Mouse (Mus musculus) lung, postnatal 0 days (tissue): ENCODE results near the gene Slc29a2. TPM values are rescaled to one million over a fixed set of nuclear protein-coding genes. Genes with fewer than 3 reads are reported as not detected.
A peak's percentile ranks its signal among the peaks of the same experiment; 100 is the strongest.

Experiments used
- ATAC-seq: fragments of 200-750 bp; cut with Nextera tagmentation; 2 replicates; pipeline ENCODE4 v1.8.0; 2017; ENCODE audit warnings: moderate library complexity
- DNase-seq: peaks from one replicate; pipeline ENCODE4 v3.0.0-alpha.2; 2016; ENCODE audit warnings: low spot score
- H3K27ac ChIP-seq: fragments of 300-500 bp; sonication (generic); 2 replicates; pipeline ENCODE4 v1.5.1; 2014; ENCODE audit warnings: antibody characterized with exemption, mild to moderate bottlenecking, low read length, mixed read lengths
- H3K27me3 ChIP-seq: fragments of 300-500 bp; sonication (generic); replicated peaks from 2 replicates; pipeline ENCODE4 v1.6.1; 2014; ENCODE audit warnings: low read length, mixed read lengths; ENCODE audit not compliant: insufficient read depth
- H3K36me3 ChIP-seq: fragments of 300-500 bp; sonication (generic); 2 replicates; pipeline ENCODE4 v1.6.1; 2014; ENCODE audit warnings: low read length, mixed read lengths; ENCODE audit not compliant: insufficient read depth
- H3K4me1 ChIP-seq: fragments of 300-500 bp; sonication (generic); 2 replicates; pipeline ENCODE4 v1.6.1; 2014; ENCODE audit warnings: antibody characterized with exemption, low read depth, low read length, mixed read lengths; ENCODE audit not compliant: insufficient read depth
- H3K4me2 ChIP-seq: fragments of 300-500 bp; sonication (generic); replicated peaks from 2 replicates; pipeline ENCODE4 v1.6.1; 2014; ENCODE audit warnings: low read depth, mild to moderate bottlenecking, low read length, moderate library complexity, mixed read lengths
- H3K4me3 ChIP-seq: fragments of 300-500 bp; sonication (generic); 2 replicates; pipeline ENCODE4 v1.5.1; 2014; ENCODE audit warnings: low read depth, low read length
- H3K9ac ChIP-seq: fragments of 300-500 bp; sonication (generic); replicated peaks from 2 replicates; pipeline ENCODE4 v1.6.1; 2014; ENCODE audit warnings: low read depth, mild to moderate bottlenecking
- H3K9me3 ChIP-seq: fragments of 300-500 bp; sonication (generic); 2 replicates; pipeline ENCODE4 v1.6.1; 2016; ENCODE audit warnings: low read length, mixed read lengths
- CTCF ChIP-seq: IDR thresholded peaks from 2 replicates; pipeline ENCODE4 v1.5.1; 2016; ENCODE audit warnings: antibody characterized with exemption, mild to moderate bottlenecking
- EP300 ChIP-seq: IDR thresholded peaks from 2 replicates; pipeline ENCODE4 v1.6.1; 2016; ENCODE audit warnings: antibody characterized with exemption, mild to moderate bottlenecking, control low read depth
- WGBS: fragments of 180-500 bp; shearing (Covaris S2); extraction: QIAGEN DNeasy Blood & Tissue Kit; methylation state at CpG from one replicate; pipeline ENCODE4 v1.1.7; 2014; 5-methylcytosine and 5-hydroxymethylcytosine counted together
- polyA plus RNA-seq: library from polyadenylated mRNA; unstranded; fragments of >200 nt; fragmentation: Nextera tagmentation; extraction: Ambion mirVana; gene quantifications from 2 replicates; pipeline ENCODE4 v1.2.1, GENCODE M21; 2015

Gene Slc29a2
- polyA plus RNA-seq, 1 experiment from 2014 or later = 0.88 TPM

- WGBS = 15% methylated on average over 11 of the region's 11 CpGs
- H3K9me3 ChIP-seq = no peaks in the 10 kb centered on the region
- 0 out of 2 replicates have a peak overlapping the region, but pooled peaks have one; percentile 2 for H3K27ac ChIP-seq
- DNase-seq (no peak), ATAC-seq (no peak)
- peak overlapping the region; percentile 70 for H3K4me2 ChIP-seq
- TF ChIP-seq CTCF (no peak), EP300 (no peak)
- H3K27me3 ChIP-seq = 0 out of 2 replicates have a peak, but pooled peaks cover 11% of the 10 kb centered on the region
- peak overlapping the region; percentile 41; the same call in 1 of the 2 replicates for H3K4me3 ChIP-seq
- 0 out of 2 replicates have a peak overlapping the region, but pooled peaks have one; percentile 16 for H3K9ac ChIP-seq
- peaks cover 14% of the 10 kb centered on the region; the same call in 1 of the 2 replicates for H3K4me1 ChIP-seq
- H3K36me3 ChIP-seq = no peaks in the 10 kb centered on the region
Measured at GRCm38 (mm10) chr19:5071077-5071476, 47.4 kb downstream of the Slc29a2 start.

GRCm38 (mm10) chr19:5071545-5072369, 48.1 kb downstream of the Slc29a2 start:
- ATAC-seq (peak; percentile 80), DNase-seq (peak; percentile 92)

GRCm38 (mm10) chr19:5072389-5073019, 48.8 kb downstream of the Slc29a2 start:
- ATAC-seq (peak; percentile 6), DNase-seq (peak; percentile 60)
- 3% methylated on average over 20 of the region's 20 CpGs for WGBS
- peak overlapping the region; percentile 70 for H3K4me2 ChIP-seq
- no peaks in the 10 kb centered on the region for H3K9me3 ChIP-seq
- no peaks in the 10 kb centered on the region for H3K36me3 ChIP-seq
- no peak overlapping the region for H3K9ac ChIP-seq
- H3K27me3 ChIP-seq = 0 out of 2 replicates have a peak, but pooled peaks cover 11% of the 10 kb centered on the region
- H3K4me3 ChIP-seq = peak overlapping the region; percentile 41
- peak overlapping the region; percentile 11; the same call in 1 of the 2 replicates for H3K27ac ChIP-seq
- H3K4me1 ChIP-seq = peaks cover 7% of the 10 kb centered on the region; the same call in 1 of the 2 replicates
- TF ChIP-seq CTCF = no peak
- TF ChIP-seq EP300 = no peak

More at GRCm38 (mm10) chr19:5071545-5072369, 48.1 kb downstream of the Slc29a2 start:
- peak overlapping the region; percentile 11; the same call in 1 of the 2 replicates for H3K27ac ChIP-seq
- H3K4me1 ChIP-seq = peaks cover 14% of the 10 kb centered on the region; the same call in 1 of the 2 replicates
- TF ChIP-seq EP300 (no peak), CTCF (no peak)
- H3K4me2 ChIP-seq = peak overlapping the region; percentile 70
- 0 out of 2 replicates have a peak, but pooled peaks cover 11% of the 10 kb centered on the region for H3K27me3 ChIP-seq
- peak overlapping the region; percentile 41 for H3K4me3 ChIP-seq
- 2% methylated on average over 38 of the region's 40 CpGs for WGBS
- 0 out of 2 replicates have a peak overlapping the region, but pooled peaks have one; percentile 16 for H3K9ac ChIP-seq
- H3K9me3 ChIP-seq = no peaks in the 10 kb centered on the region
- no peaks in the 10 kb centered on the region for H3K36me3 ChIP-seq

DNA sequence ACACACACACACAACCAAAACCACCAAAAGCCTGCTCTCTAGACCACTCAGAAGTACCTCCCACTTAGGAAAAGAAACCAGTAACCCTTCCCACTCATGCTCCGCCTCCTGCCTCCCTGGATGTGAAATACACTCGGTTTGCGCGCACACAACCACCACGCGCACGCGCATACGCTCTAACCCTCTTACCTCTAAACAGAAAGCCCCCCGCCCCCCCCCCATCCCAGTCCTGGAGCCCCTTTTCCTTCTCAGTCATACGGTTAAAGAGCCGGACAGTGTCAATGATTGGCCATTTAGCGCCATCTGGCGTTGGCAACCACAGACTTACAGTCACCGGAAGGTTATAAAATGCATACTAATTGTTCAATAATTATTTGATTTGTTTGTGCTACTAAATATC, 49.4 kb downstream of the Slc29a2 start:
- Histone ChIP-seq H3K27me3 (0 out of 2 replicates have a peak, but pooled peaks cover 11% of the 10 kb centered on the region), H3K4me3 (peak overlapping the region; percentile 41), H3K36me3 (no peaks in the 10 kb centered on the region), H3K9ac (no peak overlapping the region), H3K9me3 (no peaks in the 10 kb centered on the region), H3K4me2 (peak overlapping the region; percentile 70), H3K27ac (no peak overlapping the region), H3K4me1 (peaks cover 6% of the 10 kb centered on the region; the same call in 1 of the 2 replicates)
- DNase-seq (peak; percentile 67), ATAC-seq (peak; percentile 47)
- 1% methylated on average over 15 of the region's 15 CpGs for WGBS
- TF ChIP-seq CTCF (peak; percentile 74), EP300 (no peak)

- 0 out of 2 replicates have a peak, but pooled peaks cover 8% of the 10 kb centered on the region for H3K27me3 ChIP-seq
- H3K9ac ChIP-seq = no peak overlapping the region
- no peak for ATAC-seq
- H3K9me3 ChIP-seq = no peaks in the 10 kb centered on the region
- WGBS = 23% methylated on average over 5 of the region's 5 CpGs
- DNase-seq = no peak
- peaks cover under 1% of the 10 kb centered on the region; the same call in 1 of the 2 replicates for H3K4me1 ChIP-seq
- no peak overlapping the region for H3K4me3 ChIP-seq
- H3K36me3 ChIP-seq = no peaks in the 10 kb centered on the region
- no peak overlapping the region for H3K27ac ChIP-seq
- TF ChIP-seq EP300 (0 out of 2 replicates have a peak, but pooled peaks have one; percentile 20), CTCF (no peak)
- no peak overlapping the region; the same call in 1 of the 2 replicates for H3K4me2 ChIP-seq
Measured at GRCm38 (mm10) chr19:5073518-5073917, 49.9 kb downstream of the Slc29a2 start.

DNA sequence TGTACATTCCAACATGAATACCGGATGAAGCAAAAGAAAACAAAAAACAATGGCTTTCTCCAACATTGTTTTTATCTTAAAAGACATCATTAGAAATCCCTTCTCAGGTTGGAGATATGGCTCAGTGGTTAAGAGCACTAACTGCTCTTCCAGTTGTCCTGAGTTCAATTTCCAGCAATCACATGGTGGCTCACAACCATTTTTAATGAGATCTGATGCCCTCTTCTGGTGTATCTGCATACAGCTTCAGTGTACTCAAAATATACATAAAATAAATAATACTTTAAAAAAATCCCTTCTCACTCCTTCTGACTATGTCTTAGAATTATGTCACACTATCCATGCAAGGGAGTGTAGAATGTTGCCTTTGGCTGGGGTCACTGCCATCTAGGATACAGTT, 55.6 kb downstream of the Slc29a2 start:
- Histone ChIP-seq H3K4me3 (no peak overlapping the region), H3K36me3 (no peaks in the 10 kb centered on the region), H3K27me3 (peaks cover 28% of the 10 kb centered on the region; the same call in 1 of the 2 replicates), H3K4me1 (no peaks in the 10 kb centered on the region), H3K27ac (no peak overlapping the region), H3K4me2 (no peak overlapping the region), H3K9ac (no peak overlapping the region), H3K9me3 (no peaks in the 10 kb centered on the region)
- no peak for DNase-seq
- no peak for ATAC-seq
- TF ChIP-seq CTCF = no peak
- WGBS = 87% methylated on average over 1 of the region's 1 CpGs

Other genes with a start within 250 kb of the Slc29a2 start
- gene Rbm4, start 230.0 kb upstream of the Slc29a2 start, polyA plus RNA-seq = 28.6 and 29.4 TPM in 2 replicates
- gene Gm21992, start 212.2 kb upstream of the Slc29a2 start, polyA plus RNA-seq = 13.9 and 19.7 TPM in 2 replicates
- gene Rbm14, start 212.2 kb upstream of the Slc29a2 start, polyA plus RNA-seq = 24.3 and 25.1 TPM in 2 replicates
- 53.0 and 54.5 TPM in 2 replicates for gene Ccs, start 184.5 kb upstream of the Slc29a2 start, polyA plus RNA-seq
- gene Ccdc87, start 184.5 kb upstream of the Slc29a2 start, polyA plus RNA-seq = 0.51 and 0.62 TPM in 2 replicates
- 34.2 and 35.2 TPM in 2 replicates for gene Ctsf, start 168.7 kb upstream of the Slc29a2 start, polyA plus RNA-seq
- 0.27 and 0.40 TPM in 2 replicates for gene Actn3, start 146.0 kb upstream of the Slc29a2 start, polyA plus RNA-seq
- 8.1 and 9.1 TPM in 2 replicates for gene Zdhhc24, start 145.2 kb upstream of the Slc29a2 start, polyA plus RNA-seq
- 1.6 and 1.9 TPM in 2 replicates for gene Bbs1, start 117.2 kb upstream of the Slc29a2 start, polyA plus RNA-seq
- 47.6 and 47.7 TPM in 2 replicates for gene Dpp3, start 95.6 kb upstream of the Slc29a2 start, polyA plus RNA-seq
- gene Peli3, start 80.7 kb upstream of the Slc29a2 start, polyA plus RNA-seq = 0.85 and 1.8 TPM in 2 replicates
- gene Mrpl11, start 61.7 kb upstream of the Slc29a2 start, polyA plus RNA-seq = 52.1 and 55.1 TPM in 2 replicates
- gene Npas4, start 33.5 kb upstream of the Slc29a2 start, polyA plus RNA-seq = 0.04 TPM in 1 of 2 replicates, not detected in the other
- gene B4gat1, start 15.0 kb downstream of the Slc29a2 start, polyA plus RNA-seq = 33.8 and 36.3 TPM in 2 replicates
- 1.1 and 1.6 TPM in 2 replicates for gene AC124502.3, start 15.0 kb downstream of the Slc29a2 start, polyA plus RNA-seq
- 40.8 and 47.6 TPM in 2 replicates for gene Brms1, start 17.5 kb downstream of the Slc29a2 start, polyA plus RNA-seq
- 1.7 and 1.9 TPM in 2 replicates for gene Rin1, start 26.6 kb downstream of the Slc29a2 start, polyA plus RNA-seq
- gene Cd248, start 44.2 kb downstream of the Slc29a2 start, polyA plus RNA-seq = 23.1 and 25.1 TPM in 2 replicates
- gene Tmem151a, start 61.7 kb downstream of the Slc29a2 start, polyA plus RNA-seq = 4.1 and 4.5 TPM in 2 replicates
- gene Yif1a, start 64.7 kb downstream of the Slc29a2 start, polyA plus RNA-seq = 93.3 and 105 TPM in 2 replicates
- gene Cnih2, start 74.7 kb downstream of the Slc29a2 start, polyA plus RNA-seq = 0.70 and 0.89 TPM in 2 replicates
- gene Rab1b, start 83.2 kb downstream of the Slc29a2 start, polyA plus RNA-seq = 228 and 240 TPM in 2 replicates
- 10.1 and 10.8 TPM in 2 replicates for gene Klc2, start 94.7 kb downstream of the Slc29a2 start, polyA plus RNA-seq
- gene Pacs1, start 249.3 kb downstream of the Slc29a2 start, polyA plus RNA-seq = 9.3 and 10.4 TPM in 2 replicates